13 mouse cellular contexts compared by ENCODE assay signal in genomic region chr6:118014881-118015280, GRCm38 (mm10). TPM values are rescaled to one million over a fixed set of nuclear protein-coding genes. Genes with fewer than 3 reads are reported as not detected.
DNase-seq lines count a peak whose midpoint lies in the region; TF ChIP-seq lines count a peak whose summit lies in the region.
"Had no signal": no experiment of that assay in that cellular context is flagged by ENCODE, and none has a peak within 500 bp of the region (broad histone marks: within the 10 kb centered on the region; RNA-seq: fewer than 3 reads in every experiment).

No protein-coding gene starts in this region.

- intact Hi-C loops in left cerebral cortex, adult 2 months (cut with DNase I) = loop anchor here (2.0 to 5.0 kb wide), 2 partner anchors 56 to 73 kb away; no protein-coding TSS in a partner anchor
- intact Hi-C loops in left cerebral cortex, postnatal 4 days (cut with DNase I) = no loop called here

- peak; percentile 67 to 82 for DNase-seq in left cerebral cortex, adult 2 months (ENCODE audit: extremely low spot score in 1 of 2, low spot score in 2 of 2)
- no peak for DNase-seq in left cerebral cortex, postnatal 4 days
- DNase-seq in frontal cortex, adult 2 months (ENCODE audit: extremely low spot score in 1 of 2, low spot score in 1 of 2) = peak; percentile 69 to 84
- peak; percentile 51 to 81 for DNase-seq in left cerebral cortex, adult 8-10 months (ENCODE audit: low spot score in 2 of 2)
- peak; percentile 49 for DNase-seq in right cerebral cortex, postnatal 14 days
- DNase-seq in adrenal gland, adult 18-20 months (ENCODE audit: low spot score in 2 of 2) = no peak
- DNase-seq in urinary bladder, postnatal 25 days (ENCODE audit: low spot score) = no peak
- DNase-seq: cerebellum, postnatal 14 days; lung, postnatal 10 days; thymus, postnatal 14 days had no signal

- peak overlapping the region; percentile 96 for H3K27ac ChIP-seq in left cerebral cortex, adult 2 months
- H3K27ac ChIP-seq: neural tube, embryonic 15.5 days had no signal

- TF ChIP-seq CTCF in left cerebral cortex, adult 2 months (IDR thresholded peaks at IDR 0.05) = no peak

- H3K4me3 ChIP-seq in left cerebral cortex, adult 2 months = peak overlapping the region; percentile 23; the same call in 1 of the 2 replicates
- H3K4me3 ChIP-seq: forebrain, embryonic 13.5 days; megakaryocyte, embryonic 14.5 days; neural tube, embryonic 15.5 days had no signal

RNA-seq across cellular contexts. Expression of gene Rasgef1a, which starts 3.6 kb away (rescaled TPM):
- 100 to 1,000 TPM; 208 to 213 TPM for total RNA-seq in left cerebral cortex, adult 2 months (2021)
- 10 to 100 TPM; 31.7 to 35.2 TPM for total RNA-seq in left cerebral cortex, postnatal 4 days (2021)
- 154 and 164 TPM in 2 replicates for polyA plus RNA-seq in frontal cortex, adult 2 months (2012; rRNA removed)
- 100 to 1,000 TPM; 191 to 234 (median 206) TPM for total RNA-seq in left cerebral cortex, adult 8-10 months (2022)
- total RNA-seq in adrenal gland, adult 18-20 months (2021) = under 1 TPM; 0.29 to 0.30 TPM

Comparison
In these comparisons a context has a peak if more than half of its experiments do, and no peak if none do; other contexts are left out.
1. DNase-seq: peak in left cerebral cortex, adult 2 months (2 of 2), frontal cortex, adult 2 months (2 of 2), left cerebral cortex, adult 8-10 months (2 of 2) and right cerebral cortex, postnatal 14 days (single experiment); none in left cerebral cortex, postnatal 4 days (single experiment), adrenal gland, adult 18-20 months (0 of 2) and urinary bladder, postnatal 25 days (single experiment).
2. RNA of gene Rasgef1a, which starts 3.6 kb away (total RNA-seq): 208 to 213 TPM in left cerebral cortex, adult 2 months, 191 to 234 TPM in left cerebral cortex, adult 8-10 months and 31.7 to 35.2 TPM in left cerebral cortex, postnatal 4 days; 0.29 to 0.30 TPM in adrenal gland, adult 18-20 months; every median in the first group is over 10 times any median in the second.